Mouse (Mus musculus): ENCODE measurements around the gene 1810049J17Rik.

The 1810049J17Rik gene

GRCm38 (mm10) chr15:12307114-12307513 lies 14.6 kb downstream of the 1810049J17Rik start:
- DNase-seq = no peak

- DNase-seq = no peak
These were observed 15.3 kb downstream of the 1810049J17Rik start for GRCm38 (mm10) chr15:12306188-12307071.

DNA sequence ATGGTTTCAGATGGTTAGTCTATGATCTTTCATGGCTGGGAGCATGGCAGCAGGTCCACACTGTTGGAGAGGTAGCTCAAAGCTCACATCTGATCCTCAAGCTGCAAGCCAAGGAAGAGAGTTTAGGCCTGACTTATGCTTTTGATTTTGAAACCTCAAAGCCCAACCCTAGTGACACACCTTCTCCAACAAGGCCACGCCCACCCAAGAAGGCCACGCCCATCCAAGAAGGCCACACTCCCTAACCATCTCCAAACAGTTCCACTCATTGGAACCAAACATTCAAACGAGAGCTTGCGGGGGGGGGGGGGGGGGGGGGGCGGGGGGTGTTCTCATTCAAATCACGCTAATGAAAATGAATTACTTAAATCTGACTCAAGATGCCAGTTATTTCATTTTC lies 19.9 kb downstream of the 1810049J17Rik start:
- DNase-seq = no peak

- no peak for DNase-seq
These were observed 23.4 kb downstream of the 1810049J17Rik start for GRCm38 (mm10) chr15:12298231-12298737.

- DNase-seq = no peak
These were observed 25.5 kb downstream of the 1810049J17Rik start for GRCm38 (mm10) chr15:12296228-12296627.

GRCm38 (mm10) chr15:12291757-12292156 lies 29.9 kb downstream of the 1810049J17Rik start:
- peak; percentile 26 to 28 for DNase-seq

DNA sequence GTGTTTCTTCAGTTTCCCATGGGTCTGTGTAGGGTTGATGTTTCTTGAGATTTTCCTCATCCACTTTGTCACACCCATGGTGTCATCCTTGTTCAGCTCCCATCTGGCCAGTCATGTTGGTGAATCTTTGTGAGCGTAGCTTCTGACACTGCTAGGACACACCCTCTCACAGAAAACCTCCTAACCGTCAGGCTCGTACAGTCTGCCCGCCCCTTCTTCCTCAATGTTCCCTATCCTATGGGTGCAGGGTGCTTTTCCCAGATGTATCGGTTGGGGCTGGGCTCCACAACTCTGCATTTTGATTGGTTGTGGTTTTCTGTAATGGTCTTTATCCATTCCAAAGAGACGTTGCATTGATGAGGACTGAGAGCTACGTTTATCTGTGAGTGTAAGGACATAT lies 31.4 kb downstream of the 1810049J17Rik start:
- no peak for DNase-seq

- DNase-seq = no peak
These were observed 36.2 kb downstream of the 1810049J17Rik start for GRCm38 (mm10) chr15:12285535-12285809.

DNA sequence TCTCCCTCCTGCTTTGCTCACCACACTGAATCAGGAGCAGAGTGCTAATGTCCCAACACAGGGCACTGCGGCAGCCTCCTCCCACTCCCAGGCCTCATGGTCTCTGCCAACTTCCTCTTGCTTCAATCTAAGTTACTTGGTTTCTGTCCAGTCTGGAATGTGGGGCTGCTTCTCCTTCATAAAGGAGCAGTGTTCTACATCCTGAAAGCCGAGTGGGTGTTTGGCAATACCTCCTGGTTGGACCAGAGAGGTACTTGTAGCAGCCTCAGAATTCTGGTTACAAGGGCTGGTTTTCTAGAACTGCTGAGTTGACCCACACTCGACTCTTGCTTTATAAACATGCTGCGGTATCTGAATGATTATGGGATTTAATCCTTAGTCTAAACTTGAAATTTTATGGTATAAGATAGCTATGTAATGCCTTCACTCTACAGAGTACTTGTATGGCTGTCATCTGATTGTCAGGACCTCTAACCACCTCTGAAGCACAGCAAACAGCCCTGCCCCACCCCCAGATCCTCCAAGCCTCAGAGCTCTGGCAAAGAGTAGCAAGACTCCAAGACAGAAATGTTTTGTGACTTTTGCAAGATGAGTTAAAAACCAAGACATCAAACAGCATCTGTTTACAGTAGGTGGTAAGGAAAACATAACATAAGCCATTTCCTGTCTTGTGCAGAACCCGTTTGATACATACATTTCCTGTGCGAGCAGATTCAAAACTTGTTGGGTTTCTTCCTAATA lies 36.7 kb downstream of the 1810049J17Rik start:
- DNase-seq = peak in 1 of 2 experiments; percentile 19

GRCm38 (mm10) chr15:12279816-12280215 lies 41.9 kb downstream of the 1810049J17Rik start:
- DNase-seq = no peak

DNA sequence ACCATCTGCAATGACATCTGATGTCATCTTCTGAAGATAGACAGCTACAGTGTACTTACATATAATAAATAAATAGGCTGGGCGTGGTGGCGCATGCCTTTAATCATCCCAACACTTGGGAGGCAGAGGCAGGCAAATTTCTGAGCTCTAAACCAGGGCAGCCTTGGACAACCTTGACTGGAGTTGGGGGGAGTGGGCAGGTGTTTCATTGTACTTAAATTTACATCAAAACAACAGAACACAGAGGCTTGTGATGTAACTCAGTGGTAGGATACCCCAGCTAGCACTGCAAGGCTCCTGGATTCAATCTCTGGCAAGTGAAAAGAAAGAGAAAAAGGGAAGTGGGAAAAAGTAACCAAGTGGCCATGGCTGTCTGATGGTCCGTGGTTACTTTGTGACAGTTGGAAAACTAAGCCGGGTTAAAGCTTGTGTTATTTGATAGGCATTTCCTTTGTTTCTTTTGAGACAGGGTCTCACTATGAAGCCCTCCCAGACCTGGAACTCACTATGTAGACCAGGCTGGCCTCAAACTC lies 46.5 kb downstream of the 1810049J17Rik start:
- DNase-seq = no peak

GRCm38 (mm10) chr15:12274053-12274769 lies 47.5 kb downstream of the 1810049J17Rik start:
- no peak for DNase-seq

DNA sequence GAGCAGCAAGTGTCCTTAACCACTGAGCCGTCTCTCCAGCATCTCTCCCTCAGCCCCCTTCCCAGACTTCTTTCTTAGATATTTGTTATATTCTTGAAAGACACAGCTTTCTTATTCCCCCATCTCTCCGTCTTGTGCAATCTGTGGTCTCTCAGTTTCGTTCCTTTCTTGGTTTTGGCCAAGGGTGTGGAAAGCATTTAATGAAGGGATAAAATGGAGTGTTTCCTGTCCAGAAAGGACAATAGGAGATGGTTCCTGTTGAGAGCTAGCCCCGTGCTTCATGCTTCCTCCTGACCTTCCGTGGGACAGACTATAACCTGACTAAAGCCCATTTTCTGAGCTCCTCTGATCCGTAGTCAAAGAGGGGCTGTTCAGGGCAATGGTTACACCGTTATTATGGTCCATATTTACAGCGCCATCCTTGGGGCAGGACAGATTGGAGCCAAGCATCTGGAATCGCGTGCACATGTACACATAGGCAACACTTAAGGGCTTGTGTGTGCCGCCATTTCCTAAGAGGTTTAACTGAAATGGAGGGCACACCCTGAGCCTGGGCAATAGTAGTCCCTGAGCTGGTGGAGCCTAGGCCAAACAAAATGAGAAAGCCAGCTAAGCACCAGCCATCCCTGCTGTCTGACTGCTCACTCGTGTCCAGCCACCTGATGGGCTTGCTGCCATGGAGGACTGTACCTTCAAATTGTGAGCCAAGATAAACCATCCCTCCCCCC lies 48.2 kb downstream of the 1810049J17Rik start:
- DNase-seq = peak; percentile 18 to 19

Measured in cerebellum, postnatal 10 days (tissue).